Mouse (Mus musculus) intestine, embryonic 16.5 days (tissue): ENCODE measurements around the gene Gm32802. TPM values are rescaled to one million over a fixed set of nuclear protein-coding genes. Genes with fewer than 3 reads are reported as not detected.
"Not testable (repeated sequence)": the region's sequence is repeated elsewhere in the genome, so short reads cannot be mapped to it uniquely, and the experiment has no call there.

ENCODE experiments used
- ATAC-seq: fragments of 200-750 bp; cut with Nextera tagmentation; 2 replicates; pipeline ENCODE4 v1.8.0; 2017; ENCODE audit warnings: moderate TSS enrichment, moderate library complexity
- H3K27ac ChIP-seq: fragments of 300-500 bp; sonication (generic); 2 replicates; pipeline ENCODE4 v1.5.1; 2014; ENCODE audit warnings: mild to moderate bottlenecking, low read length
- H3K27me3 ChIP-seq: fragments of 300-500 bp; sonication (generic); replicated peaks from 2 replicates; pipeline ENCODE4 v1.6.1; 2014; ENCODE audit warnings: low read length, control low read depth, mixed read lengths; ENCODE audit not compliant: control insufficient read depth, insufficient read depth
- H3K36me3 ChIP-seq: fragments of 300-500 bp; sonication (generic); 2 replicates; pipeline ENCODE4 v1.6.1; 2014; ENCODE audit warnings: low read length, control low read depth; ENCODE audit not compliant: control insufficient read depth, insufficient read depth
- H3K4me1 ChIP-seq: fragments of 300-500 bp; sonication (generic); 2 replicates; pipeline ENCODE4 v1.6.1; 2014; ENCODE audit warnings: low read length, control low read depth, mixed read lengths; ENCODE audit not compliant: control insufficient read depth, insufficient read depth
- H3K4me2 ChIP-seq: fragments of 300-500 bp; sonication (generic); 2 replicates; pipeline ENCODE4 v1.6.1; 2014; ENCODE audit warnings: low read depth, low read length, control low read depth
- H3K4me3 ChIP-seq: fragments of 300-500 bp; sonication (generic); 2 replicates; pipeline ENCODE4 v1.5.1; 2014; ENCODE audit warnings: mild to moderate bottlenecking, low read length
- H3K9ac ChIP-seq: fragments of 300-500 bp; sonication (generic); 2 replicates; pipeline ENCODE4 v1.6.1; 2014; ENCODE audit warnings: low read depth, low read length
- H3K9me3 ChIP-seq: fragments of 300-500 bp; sonication (generic); 2 replicates; pipeline ENCODE4 v1.6.1; 2016; ENCODE audit warnings: low read length, control low read depth; ENCODE audit not compliant: control insufficient read depth
- WGBS: fragments of 180-500 bp; shearing (Covaris S2); extraction: QIAGEN DNeasy Blood & Tissue Kit; methylation state at CpG from one replicate; pipeline ENCODE4 v1.1.7; 2014; 5-methylcytosine and 5-hydroxymethylcytosine counted together
- polyA plus RNA-seq: library from polyadenylated mRNA; unstranded; fragments of >200 nt; fragmentation: Nextera tagmentation; extraction: Ambion mirVana; gene quantifications from 2 replicates; pipeline ENCODE4 v1.2.1, GENCODE M21; 2015

Gm32802 gene
- not detected in 2 replicates for polyA plus RNA-seq

DNA sequence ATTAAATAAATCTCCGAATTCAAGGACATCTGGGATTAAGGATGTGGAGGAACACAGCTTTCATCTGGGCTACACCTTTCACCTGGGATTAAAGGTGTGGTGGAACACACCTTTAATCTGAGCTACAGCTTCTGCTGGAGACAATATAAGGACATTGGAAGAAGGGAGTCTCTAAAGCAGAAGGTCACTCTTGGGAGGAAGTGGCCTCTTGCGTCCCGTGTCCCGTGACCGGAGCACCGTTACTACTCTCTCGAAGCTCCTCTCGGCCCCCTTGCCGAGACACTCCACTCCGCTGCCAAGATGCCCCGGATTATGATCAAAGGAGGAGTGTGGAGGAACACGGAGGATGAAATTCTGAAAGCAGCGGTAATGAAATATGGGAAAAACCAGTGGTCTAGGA lies at the start of gene Gm32802:
TSS of gene Gm32802 (plus strand) at position 301 of the 400 bp plus-strand sequence.
- not testable (repeated sequence) for H3K9me3 ChIP-seq, H3K4me1 ChIP-seq, H3K27ac ChIP-seq, H3K4me3 ChIP-seq, H3K27me3 ChIP-seq, H3K4me2 ChIP-seq, H3K9ac ChIP-seq, ATAC-seq, H3K36me3 ChIP-seq
- no CpG with 5 or more reads among the region's 13 CpGs for WGBS

DNA sequence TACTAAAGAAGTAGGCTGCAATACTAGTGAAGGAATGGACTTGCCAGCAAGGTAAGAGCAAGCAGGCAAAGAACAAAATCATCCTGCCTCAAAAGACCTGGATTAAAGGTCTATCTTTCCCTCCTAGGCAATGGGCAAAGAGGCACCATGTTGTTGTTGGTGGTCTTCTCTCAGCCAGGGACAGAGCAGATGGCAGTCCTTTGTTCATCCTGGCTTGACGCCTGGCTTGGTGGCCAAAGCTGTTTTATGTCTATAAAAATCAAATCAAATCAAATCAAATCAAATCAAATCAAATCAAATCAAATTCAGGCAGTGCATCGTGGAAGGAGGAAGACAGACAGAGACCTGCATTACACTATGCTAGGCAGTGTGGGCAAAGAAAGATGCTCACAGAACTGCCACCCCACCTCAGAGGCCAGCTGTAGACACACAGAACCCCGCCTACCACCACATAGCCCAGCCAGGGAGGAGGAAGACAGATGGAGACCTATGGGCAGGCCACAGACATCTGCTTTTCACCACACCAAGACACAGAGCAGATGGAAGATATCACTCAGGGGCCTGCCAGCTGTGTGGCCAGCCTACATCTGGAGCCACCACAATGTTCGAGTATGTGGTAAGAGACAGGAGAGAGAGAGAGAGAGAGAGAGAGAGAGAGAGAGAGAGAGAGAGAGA lies 42.6 kb upstream of the Gm32802 start:
- not testable (repeated sequence) for H3K4me1 ChIP-seq, H3K9ac ChIP-seq, H3K27me3 ChIP-seq, H3K4me2 ChIP-seq, H3K9me3 ChIP-seq, H3K36me3 ChIP-seq, H3K4me3 ChIP-seq, H3K27ac ChIP-seq
- ATAC-seq, result 0 out of 2 replicates have a peak, but pooled peaks have one; percentile 36
- 92% methylated on average over 2 of the region's 4 CpGs for WGBS

DNA sequence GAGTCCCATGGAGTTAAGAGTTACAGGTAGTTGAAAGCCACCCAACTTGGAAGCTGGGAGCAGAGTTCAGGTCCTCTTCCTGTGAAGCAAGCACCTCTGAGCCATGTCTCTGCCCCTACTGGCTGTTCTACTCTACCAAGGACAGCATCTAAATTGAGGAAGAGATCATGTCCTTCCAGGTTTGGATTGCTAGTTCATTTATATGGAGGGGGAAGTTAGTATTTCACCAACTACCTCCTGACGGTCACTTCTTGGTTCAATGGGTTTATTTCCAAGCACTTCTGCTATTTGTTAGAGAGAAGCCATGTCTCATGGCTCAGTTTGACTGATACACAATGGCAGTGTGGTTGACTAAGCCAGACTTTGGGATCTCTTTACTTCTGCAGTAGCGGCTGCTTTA lies 30.9 kb upstream of the Gm32802 start:
- WGBS, result 100% methylated on average over 1 of the region's 2 CpGs
- not testable (repeated sequence) for H3K27ac ChIP-seq

DNA sequence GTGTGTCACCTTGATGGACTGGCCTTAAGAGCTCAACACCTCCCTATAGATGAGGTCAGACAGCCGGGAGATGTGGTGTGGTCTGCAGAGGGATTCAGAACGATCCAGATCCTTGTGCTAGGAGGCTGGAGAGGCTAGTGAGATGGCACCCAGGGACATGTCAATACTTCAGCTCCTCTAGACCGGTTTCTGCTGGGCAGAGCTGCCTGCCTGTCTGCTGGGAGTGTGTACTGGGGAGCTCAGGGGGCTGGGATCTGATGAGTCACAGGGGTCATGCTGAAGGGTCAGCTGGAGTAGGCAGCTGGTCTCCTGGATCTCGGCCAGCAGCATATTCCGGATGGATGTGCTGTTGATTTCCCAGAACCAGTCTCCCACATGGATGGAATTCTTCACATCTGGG lies 25.9 kb upstream of the Gm32802 start:
- not testable (repeated sequence) for H3K27me3 ChIP-seq, H3K27ac ChIP-seq, H3K4me3 ChIP-seq, H3K36me3 ChIP-seq, H3K9me3 ChIP-seq, H3K9ac ChIP-seq, ATAC-seq, H3K4me2 ChIP-seq, H3K4me1 ChIP-seq
- WGBS, result 40% methylated on average over 1 of the region's 5 CpGs

More for the DNA sequence above, 30.9 kb upstream of the Gm32802 start:
- not testable (repeated sequence) for H3K27me3 ChIP-seq, H3K9ac ChIP-seq, ATAC-seq, H3K4me2 ChIP-seq, H3K9me3 ChIP-seq, H3K36me3 ChIP-seq, H3K4me3 ChIP-seq, H3K4me1 ChIP-seq

DNA sequence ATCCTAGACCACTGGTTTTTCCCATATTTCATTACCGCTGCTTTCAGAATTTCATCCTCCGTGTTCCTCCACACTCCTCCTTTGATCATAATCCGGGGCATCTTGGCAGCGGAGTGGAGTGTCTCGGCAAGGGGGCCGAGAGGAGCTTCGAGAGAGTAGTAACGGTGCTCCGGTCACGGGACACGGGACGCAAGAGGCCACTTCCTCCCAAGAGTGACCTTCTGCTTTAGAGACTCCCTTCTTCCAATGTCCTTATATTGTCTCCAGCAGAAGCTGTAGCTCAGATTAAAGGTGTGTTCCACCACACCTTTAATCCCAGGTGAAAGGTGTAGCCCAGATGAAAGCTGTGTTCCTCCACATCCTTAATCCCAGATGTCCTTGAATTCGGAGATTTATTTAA lies 17.8 kb upstream of the Gm32802 start, which contains the start of gene Gm32717:
TSS of gene Gm32717 (minus strand) at position 101 of the 400 bp plus-strand sequence.
- no CpG with 5 or more reads among the region's 13 CpGs for WGBS
- not testable (repeated sequence) for H3K4me2 ChIP-seq, H3K27me3 ChIP-seq, H3K9ac ChIP-seq, H3K36me3 ChIP-seq, H3K4me1 ChIP-seq, H3K9me3 ChIP-seq, ATAC-seq, H3K27ac ChIP-seq, H3K4me3 ChIP-seq

DNA sequence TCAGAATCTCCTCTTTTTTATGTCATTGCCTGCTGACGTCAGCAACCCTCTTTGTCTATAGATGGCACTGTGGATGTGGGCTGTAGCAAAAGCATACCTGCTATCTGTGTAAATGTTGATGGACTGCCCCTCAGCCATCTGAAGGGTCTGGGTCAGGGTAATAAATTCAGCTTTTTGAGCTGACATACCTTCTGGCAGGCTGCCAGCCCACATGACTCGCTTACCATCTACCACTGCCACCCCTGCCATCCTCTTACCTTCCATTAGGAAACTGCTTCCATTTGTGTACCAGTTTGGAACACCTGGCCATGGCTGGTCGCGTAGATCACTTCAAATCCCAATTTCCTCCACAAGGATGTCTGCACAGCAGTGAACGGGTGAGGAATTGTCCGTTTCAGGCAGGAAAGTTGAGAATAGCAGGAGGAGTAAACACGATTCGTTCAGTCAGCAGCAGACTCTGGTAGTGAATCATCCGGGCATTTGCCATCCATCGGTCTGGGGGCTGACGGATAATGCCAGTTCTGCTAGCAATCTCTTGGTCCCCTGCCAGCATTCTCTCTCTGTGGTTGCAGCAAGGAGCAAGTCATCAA lies 9.4 kb upstream of the Gm32802 start:
- not testable (repeated sequence) for H3K4me2 ChIP-seq, H3K27ac ChIP-seq, H3K9me3 ChIP-seq, H3K36me3 ChIP-seq, H3K9ac ChIP-seq, H3K4me1 ChIP-seq, ATAC-seq, H3K27me3 ChIP-seq, H3K4me3 ChIP-seq
- WGBS, result 61% methylated on average over 11 of the region's 11 CpGs

DNA sequence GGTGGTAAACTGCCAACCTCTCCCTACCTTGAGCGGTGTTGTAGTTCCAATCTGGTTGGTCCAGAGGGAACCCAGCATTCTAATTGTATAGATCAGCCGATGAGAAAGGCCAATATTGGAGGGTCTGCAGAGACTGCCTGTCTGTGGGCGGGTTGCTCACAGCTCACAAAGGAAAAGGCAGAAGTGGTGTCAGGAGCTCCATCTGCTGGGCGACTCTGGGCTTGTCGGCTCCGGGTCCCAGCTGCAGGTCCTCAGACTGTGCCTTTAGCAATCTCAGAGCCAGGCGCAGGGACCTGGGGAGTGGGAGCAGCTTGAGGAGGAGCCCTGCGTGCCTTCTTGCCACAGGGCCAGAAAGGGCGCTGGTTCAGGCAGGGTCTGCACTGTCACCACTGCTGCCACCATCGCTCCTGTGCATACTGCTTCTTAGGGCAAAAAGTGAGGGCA lies 7.6 kb upstream of the Gm32802 start:
- no peak overlapping the region for H3K9ac ChIP-seq
- H3K36me3 ChIP-seq, result no peaks in the 10 kb centered on the region
- no peaks in the 10 kb centered on the region for H3K4me1 ChIP-seq
- WGBS, result 36% methylated on average over 10 of the region's 10 CpGs
- H3K9me3 ChIP-seq, result no peaks in the 10 kb centered on the region
- H3K4me2 ChIP-seq, result no peak overlapping the region
- ATAC-seq, result no peak
- no peak overlapping the region for H3K27ac ChIP-seq
- no peaks in the 10 kb centered on the region for H3K27me3 ChIP-seq
- no peak overlapping the region for H3K4me3 ChIP-seq

DNA sequence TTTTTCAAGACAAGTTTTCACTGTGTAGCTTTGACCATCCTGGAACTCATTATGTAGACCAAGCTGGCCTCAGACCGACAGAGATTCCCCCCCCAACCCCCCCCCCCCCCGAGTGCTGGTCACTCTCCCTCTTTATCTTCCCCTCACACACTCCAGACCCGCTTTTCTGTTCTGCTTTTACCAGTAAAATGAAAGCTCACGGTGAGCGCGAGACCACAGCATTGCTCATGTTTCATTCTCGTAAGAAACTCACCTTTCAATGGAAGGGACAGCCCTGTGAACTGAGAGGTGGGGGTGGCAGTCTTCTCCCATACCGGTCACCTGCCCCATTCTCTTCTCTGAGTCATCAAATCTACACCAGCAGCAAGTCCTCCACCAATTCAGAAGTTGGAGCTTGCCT lies 10.3 kb downstream of the Gm32802 start:
- not testable (repeated sequence) for ATAC-seq, H3K9me3 ChIP-seq, H3K4me2 ChIP-seq, H3K36me3 ChIP-seq, H3K4me3 ChIP-seq, H3K4me1 ChIP-seq, H3K27me3 ChIP-seq, H3K27ac ChIP-seq, H3K9ac ChIP-seq
- WGBS, result no CpG with 5 or more reads among the region's 8 CpGs

DNA sequence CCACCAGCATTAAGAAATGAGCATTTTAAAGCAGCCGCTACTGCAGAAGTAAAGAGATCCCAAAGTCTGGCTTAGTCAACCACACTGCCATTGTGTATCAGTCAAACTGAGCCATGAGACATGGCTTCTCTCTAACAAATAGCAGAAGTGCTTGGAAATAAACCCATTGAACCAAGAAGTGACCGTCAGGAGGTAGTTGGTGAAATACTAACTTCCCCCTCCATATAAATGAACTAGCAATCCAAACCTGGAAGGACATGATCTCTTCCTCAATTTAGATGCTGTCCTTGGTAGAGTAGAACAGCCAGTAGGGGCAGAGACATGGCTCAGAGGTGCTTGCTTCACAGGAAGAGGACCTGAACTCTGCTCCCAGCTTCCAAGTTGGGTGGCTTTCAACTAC lies 12.9 kb downstream of the Gm32802 start:
- H3K4me1 ChIP-seq, H3K4me2 ChIP-seq, H3K27me3 ChIP-seq, H3K9ac ChIP-seq, H3K4me3 ChIP-seq, H3K9me3 ChIP-seq, H3K36me3 ChIP-seq, ATAC-seq, H3K27ac ChIP-seq: not testable (repeated sequence)
- WGBS, result no CpG with 5 or more reads among the region's 2 CpGs
